Mouse (Mus musculus) megakaryocyte, embryonic 14.5 days (primary cell): ENCODE measurements at regions not wholly inside any gene's neighbourhood (a gene's known extent, or its start where the extent isn't known, plus 50 kb on each side); places are given as distances from the start of the nearest gene placed in this dataset.

Experiments
- H3K27me3 ChIP-seq: replicated peaks from 2 replicates; pipeline ENCODE3; 2012; ENCODE audit warnings: inconsistent platforms
- H3K36me3 ChIP-seq: replicated peaks from 2 replicates; pipeline ENCODE3; 2012; ENCODE audit warnings: low read length, inconsistent platforms, mixed read lengths
- H3K4me1 ChIP-seq: 2 replicates; pipeline ENCODE4 v1.6.1; 2012; ENCODE audit warnings: inconsistent platforms
- H3K4me3 ChIP-seq: replicated peaks from 2 replicates; pipeline ENCODE3; 2012; ENCODE audit warnings: moderate library complexity, mild to moderate bottlenecking, inconsistent platforms
- H3K9me3 ChIP-seq: 2 replicates; pipeline ENCODE4 v1.6.1; 2012; ENCODE audit warnings: inconsistent platforms
- FLI1 ChIP-seq: IDR thresholded peaks from 2 replicates; pipeline ENCODE4 v1.6.1; 2012; ENCODE audit warnings: low read length, inconsistent platforms, mixed read lengths
- GATA1 ChIP-seq: IDR thresholded peaks from 3 replicates; pipeline ENCODE4 v1.6.1; 2012; ENCODE audit warnings: mixed read lengths, low read length, inconsistent platforms, borderline replicate concordance

DNA sequence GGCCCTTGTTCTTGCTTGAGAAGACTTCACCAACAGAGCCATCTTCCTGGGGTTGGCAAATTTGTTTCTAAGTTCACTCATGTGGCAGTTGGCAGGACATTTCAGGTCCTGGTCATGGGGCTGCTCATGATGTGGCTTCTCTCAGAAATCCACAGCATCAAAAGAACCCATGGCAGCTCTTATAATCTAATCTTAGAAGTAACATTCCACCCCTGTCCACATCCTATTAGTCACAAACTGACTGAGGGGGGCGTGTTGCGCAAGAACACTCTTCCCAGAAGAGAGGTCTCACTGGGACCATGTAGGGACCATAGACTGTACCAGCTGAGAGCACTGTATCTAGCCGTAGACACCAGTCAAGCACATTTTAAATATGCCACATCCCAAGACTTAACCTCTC lies 75.6 kb upstream of the Gli2 start:
- TF ChIP-seq GATA1 (no peak), FLI1 (no peak)
- Histone ChIP-seq H3K36me3 (no peaks in the 10 kb centered on the region), H3K9me3 (peaks cover 6% of the 10 kb centered on the region; the same call in 1 of the 2 replicates), H3K4me1 (peaks cover 4% of the 10 kb centered on the region), H3K4me3 (no peak overlapping the region), H3K27me3 (peaks cover 3% of the 10 kb centered on the region)

DNA sequence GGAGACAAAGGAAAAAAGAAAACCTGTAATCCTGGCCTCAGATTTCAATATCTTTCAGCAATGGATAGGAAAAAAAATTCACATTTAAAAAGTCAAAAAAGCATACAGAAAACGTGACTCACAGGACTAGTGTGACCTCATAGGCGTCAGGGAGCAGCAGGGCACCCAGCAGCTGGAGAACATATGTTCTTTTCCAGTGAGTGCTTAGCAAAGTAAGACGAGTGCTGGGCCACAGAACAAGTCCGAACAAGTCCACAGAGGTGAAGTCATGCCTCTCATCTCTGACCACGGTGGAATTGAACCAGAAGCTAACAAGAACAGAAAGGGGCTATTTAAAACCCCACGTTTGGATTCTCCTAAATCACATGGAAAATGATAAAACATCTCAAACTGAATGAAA lies 72.1 kb upstream of the Gli2 start:
- TF ChIP-seq FLI1 (no peak), GATA1 (no peak)
- Histone ChIP-seq H3K4me1 (peaks cover 4% of the 10 kb centered on the region), H3K36me3 (no peaks in the 10 kb centered on the region), H3K4me3 (no peak overlapping the region), H3K9me3 (peaks cover 8% of the 10 kb centered on the region; the same call in 1 of the 2 replicates), H3K27me3 (no peaks in the 10 kb centered on the region)

DNA sequence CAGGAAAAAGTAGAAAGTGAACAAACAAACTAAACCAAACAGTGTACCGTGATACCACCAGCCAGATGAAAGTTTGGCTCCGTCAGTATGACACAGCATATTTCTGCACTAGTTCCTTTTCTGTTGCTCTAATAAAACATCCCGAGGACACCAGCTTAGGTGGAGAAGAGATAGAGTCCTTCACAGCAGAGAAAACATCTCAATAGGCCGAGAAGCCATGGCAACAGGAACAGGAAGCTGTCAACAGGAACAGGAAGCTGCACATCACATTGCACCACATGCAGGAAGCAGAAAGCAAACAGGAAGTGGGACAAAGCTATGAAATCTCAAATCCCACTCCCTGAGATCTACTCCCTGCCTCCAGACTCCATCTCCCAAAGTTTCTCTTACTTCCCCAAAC lies 71.4 kb upstream of the Gli2 start:
- peaks cover 8% of the 10 kb centered on the region for H3K9me3 ChIP-seq
- peak overlapping the region; percentile 28 for H3K4me3 ChIP-seq
- no peaks in the 10 kb centered on the region for H3K36me3 ChIP-seq
- H3K4me1 ChIP-seq: peaks cover 4% of the 10 kb centered on the region
- H3K27me3 ChIP-seq: no peaks in the 10 kb centered on the region
- TF ChIP-seq FLI1 (no peak), GATA1 (no peak)

DNA sequence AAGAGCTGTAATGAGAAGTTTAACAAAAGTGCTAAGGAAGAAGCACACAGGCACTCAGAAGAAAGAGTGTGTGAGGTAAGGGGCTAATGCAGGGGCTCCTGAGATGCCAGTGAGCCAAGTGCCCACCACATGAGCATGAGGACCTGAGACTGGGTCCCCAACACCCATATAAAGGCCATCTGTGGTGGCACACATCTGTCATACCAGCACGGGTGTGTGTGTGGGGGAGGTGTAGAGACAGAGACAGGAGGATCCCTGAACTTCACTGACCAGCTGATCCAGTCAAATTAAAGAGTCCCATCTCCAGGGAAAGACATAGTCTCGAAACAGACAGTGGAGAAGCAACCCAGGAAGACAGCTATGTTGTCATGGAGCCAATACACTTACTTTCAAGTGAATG lies 70.6 kb upstream of the Gli2 start:
- Histone ChIP-seq H3K36me3 (no peaks in the 10 kb centered on the region), H3K4me1 (peaks cover 4% of the 10 kb centered on the region), H3K9me3 (peaks cover 8% of the 10 kb centered on the region), H3K27me3 (no peaks in the 10 kb centered on the region), H3K4me3 (no peak overlapping the region)
- TF ChIP-seq FLI1 (no peak), GATA1 (no peak)

DNA sequence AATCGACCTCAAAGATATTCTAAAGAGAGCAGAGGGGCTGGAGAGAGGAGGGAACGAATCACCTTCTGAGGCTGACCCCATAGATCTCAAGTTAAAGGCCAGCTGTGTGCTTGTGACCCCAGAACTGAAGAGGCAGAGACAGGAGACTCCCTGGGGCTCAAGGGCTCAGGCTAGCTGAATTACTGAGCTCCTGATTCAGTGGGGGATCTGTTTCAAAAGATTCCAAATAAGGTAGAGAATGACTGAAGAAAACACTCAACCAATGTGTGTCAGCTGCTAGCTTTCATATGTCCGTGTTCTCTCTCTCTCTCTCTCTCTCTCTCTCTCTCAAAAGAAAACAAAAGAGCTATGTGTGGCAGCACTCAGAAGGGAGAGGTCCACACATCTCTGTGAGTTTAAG lies 70.0 kb upstream of the Gli2 start:
- no peak for TF ChIP-seq FLI1
- Histone ChIP-seq H3K4me3 (no peak overlapping the region), H3K9me3 (peaks cover 8% of the 10 kb centered on the region), H3K36me3 (no peaks in the 10 kb centered on the region), H3K4me1 (peaks cover 4% of the 10 kb centered on the region), H3K27me3 (no peaks in the 10 kb centered on the region)

DNA sequence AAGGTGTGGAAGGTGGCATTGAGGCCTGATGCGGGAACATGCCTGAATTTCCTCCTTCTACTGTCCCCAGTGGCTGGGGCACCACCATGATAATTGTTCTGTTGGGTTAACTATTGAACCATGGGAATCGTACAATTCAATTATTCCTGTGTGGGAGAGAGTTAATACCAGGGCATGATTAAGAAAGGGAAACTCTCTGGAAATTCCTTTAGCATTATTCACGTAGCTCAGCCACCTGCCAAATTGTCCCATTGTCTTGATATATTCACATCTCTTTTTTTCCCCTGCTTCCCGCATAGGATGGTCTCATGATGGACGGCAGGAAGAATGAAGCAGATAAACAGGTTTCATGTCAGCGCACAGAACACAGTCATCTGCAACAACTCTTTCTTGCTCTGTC lies 69.6 kb upstream of the Gli2 start:
- Histone ChIP-seq H3K4me3 (no peak overlapping the region), H3K9me3 (peaks cover 8% of the 10 kb centered on the region), H3K27me3 (no peaks in the 10 kb centered on the region), H3K36me3 (no peaks in the 10 kb centered on the region), H3K4me1 (peaks cover 4% of the 10 kb centered on the region)
- TF ChIP-seq GATA1 (no peak), FLI1 (no peak)

DNA sequence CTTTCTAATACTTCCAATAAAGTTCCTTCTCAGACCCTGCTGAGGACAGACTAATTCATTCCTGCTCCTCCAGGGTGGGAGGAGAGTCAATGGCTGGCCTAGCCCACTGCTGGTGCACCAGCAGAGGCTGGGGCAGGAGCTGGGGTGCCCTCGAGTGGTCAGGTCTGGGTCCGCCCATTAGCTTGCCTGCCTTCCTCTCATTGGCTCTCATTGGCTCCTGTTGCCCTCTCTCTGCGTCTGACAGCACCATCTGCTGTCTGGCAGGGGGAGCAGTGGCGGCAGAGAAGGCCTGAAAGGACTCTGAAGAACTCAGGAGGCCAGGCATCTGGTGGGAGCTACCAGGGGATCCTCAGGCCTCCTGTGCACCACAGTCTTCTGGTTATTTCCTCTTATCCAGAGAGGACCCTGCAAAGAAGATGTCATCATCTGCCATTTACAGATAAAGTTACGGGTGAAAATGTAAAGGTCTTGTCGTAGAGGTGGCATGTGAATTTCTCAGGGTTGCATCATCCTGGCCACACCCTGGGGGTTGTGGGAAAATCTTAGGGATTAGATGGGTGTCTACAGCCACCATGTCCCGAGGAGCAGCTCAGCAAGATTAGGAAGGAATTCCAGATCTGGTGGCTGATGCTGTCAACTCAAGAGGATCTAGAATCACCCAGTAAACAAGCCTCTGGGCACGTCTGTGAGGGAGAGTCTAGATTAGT lies 66.6 kb upstream of the Gli2 start:
- TF ChIP-seq GATA1 (no peak), FLI1 (no peak)
- H3K9me3 ChIP-seq: peaks cover 8% of the 10 kb centered on the region

DNA sequence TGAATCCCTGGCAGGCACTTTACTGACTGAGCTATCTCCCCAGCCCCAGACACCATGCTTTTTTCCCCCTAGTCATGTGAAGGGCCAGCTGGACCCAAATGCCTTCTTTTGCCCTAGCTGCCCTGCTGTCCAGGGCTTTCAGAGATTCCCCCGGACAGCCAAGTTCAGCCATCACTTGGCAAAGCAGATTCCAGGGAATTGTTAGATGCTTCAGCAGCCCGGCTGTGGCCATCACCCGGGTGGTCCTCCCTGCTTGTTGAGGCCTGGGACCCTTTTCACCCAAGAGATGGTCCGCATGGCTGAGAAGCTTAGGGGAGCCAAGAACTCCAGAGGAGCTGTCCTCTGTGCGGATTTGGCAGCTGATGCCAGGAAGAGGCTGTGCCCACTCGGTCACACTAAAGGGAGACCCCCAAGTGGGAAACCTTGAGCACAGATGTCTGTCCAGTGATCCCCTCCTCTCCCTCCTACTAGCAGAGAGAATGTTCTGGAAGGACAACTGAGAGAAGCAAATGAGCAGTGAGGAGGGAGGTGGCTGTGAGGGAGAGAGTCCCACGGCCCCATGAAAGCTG lies 61.8 kb upstream of the Gli2 start:
- Histone ChIP-seq H3K4me3 (no peak overlapping the region), H3K27me3 (no peaks in the 10 kb centered on the region), H3K36me3 (no peaks in the 10 kb centered on the region), H3K9me3 (no peaks in the 10 kb centered on the region; the same call in 1 of the 2 replicates), H3K4me1 (no peaks in the 10 kb centered on the region)
- TF ChIP-seq GATA1: no peak
- TF ChIP-seq FLI1: no peak

More for the DNA sequence above, 66.6 kb upstream of the Gli2 start:
- no peaks in the 10 kb centered on the region for H3K36me3 ChIP-seq
- no peaks in the 10 kb centered on the region for H3K27me3 ChIP-seq
- no peak overlapping the region for H3K4me3 ChIP-seq
- H3K4me1 ChIP-seq: peaks cover 4% of the 10 kb centered on the region

DNA sequence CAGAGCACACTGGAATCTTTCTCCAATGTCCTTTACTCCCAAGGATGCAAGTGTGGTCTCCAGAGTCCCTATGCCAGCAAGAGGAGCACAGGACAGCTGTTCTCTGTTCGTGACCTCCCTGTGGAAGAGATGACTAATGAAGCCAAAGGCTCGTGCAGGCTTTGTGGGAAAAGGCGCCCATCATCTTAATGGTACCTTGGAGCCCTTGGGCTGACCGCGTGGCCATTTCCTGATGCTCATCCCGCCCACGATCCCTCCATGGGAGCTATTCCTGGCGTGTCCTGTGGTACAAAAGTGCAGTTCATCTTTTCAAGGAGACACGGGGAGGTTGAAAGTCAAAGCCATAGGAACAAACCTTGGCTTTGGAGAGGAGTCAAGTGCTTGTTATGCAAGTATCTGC lies 55.2 kb upstream of the Gli2 start:
- Histone ChIP-seq H3K9me3 (peaks cover 4% of the 10 kb centered on the region; the same call in 1 of the 2 replicates), H3K4me3 (no peak overlapping the region), H3K36me3 (no peaks in the 10 kb centered on the region), H3K4me1 (no peaks in the 10 kb centered on the region), H3K27me3 (no peaks in the 10 kb centered on the region)
- TF ChIP-seq GATA1 (no peak), FLI1 (no peak)

DNA sequence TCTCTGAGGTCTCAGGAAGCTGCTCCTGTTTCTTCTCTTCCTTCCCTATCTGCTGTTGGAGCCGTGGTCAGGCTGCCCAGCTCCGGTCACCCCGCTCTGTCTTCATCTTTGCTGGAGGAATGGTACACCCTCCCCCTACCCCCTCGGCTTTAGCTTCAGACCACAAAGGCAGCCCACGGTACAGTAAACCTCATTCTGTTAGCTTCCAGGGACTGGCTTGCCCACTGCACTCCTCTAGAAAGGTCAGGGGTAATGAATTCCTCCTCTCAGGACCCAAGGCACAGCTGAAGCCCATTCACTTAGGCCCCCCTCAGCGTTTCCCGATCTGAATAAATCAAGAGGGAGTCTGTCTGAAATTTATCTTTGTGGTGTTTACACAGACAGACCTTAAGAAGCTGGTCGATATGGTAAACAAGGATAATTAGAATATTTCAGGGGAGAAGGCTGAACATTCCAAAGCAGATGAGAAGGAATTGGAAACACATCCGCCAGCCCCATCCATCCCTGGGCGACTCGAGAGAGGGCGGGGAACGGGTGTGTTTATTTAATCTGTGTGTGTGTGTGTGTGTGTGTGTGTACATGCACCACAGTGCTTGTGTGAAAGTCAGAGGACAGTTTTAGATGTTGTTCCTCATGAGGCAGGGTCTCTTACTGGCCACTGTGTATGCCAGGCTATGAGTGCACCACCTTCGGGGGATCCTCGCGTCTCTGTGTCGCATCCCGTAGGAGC lies 53.0 kb upstream of the Gli2 start:
- H3K4me3 ChIP-seq: no peak overlapping the region
- H3K4me1 ChIP-seq: no peaks in the 10 kb centered on the region; the same call in 1 of the 2 replicates
- TF ChIP-seq FLI1 (no peak), GATA1 (no peak)
- no peaks in the 10 kb centered on the region for H3K27me3 ChIP-seq
- no peaks in the 10 kb centered on the region for H3K36me3 ChIP-seq
- H3K9me3 ChIP-seq: peaks cover 4% of the 10 kb centered on the region; the same call in 1 of the 2 replicates
